Mouse (Mus musculus) spleen, adult 2 months (tissue): ENCODE data around the gene Tspan33. TPM values are rescaled to one million over a fixed set of nuclear protein-coding genes. Genes with fewer than 3 reads are reported as not detected.
"Not testable (repeated sequence)": the region's sequence is repeated elsewhere in the genome, so short reads cannot be mapped to it uniquely, and the experiment has no call there.

ENCODE experiments used
- DNase-seq, 2 experiments: peaks; one replicate each; pipeline versions ENCODE4 v3.0.0 to v3.0.0-alpha.2; 2012 to 2021; ENCODE audit warnings: low spot score in 2 of 2, low read depth in 1 of 2
- H3K27ac ChIP-seq: fragments of 200-500 bp; 2 replicates; pipeline ENCODE4 v1.5.1; 2012; ENCODE audit warnings: low read length, inconsistent platforms; ENCODE audit not compliant: insufficient read depth
- H3K27me3 ChIP-seq: fragments of 200-500 bp; 2 replicates; pipeline ENCODE4 v1.6.1; 2012; ENCODE audit warnings: mild to moderate bottlenecking, moderate library complexity, low read length, inconsistent platforms; ENCODE audit not compliant: control insufficient read depth, insufficient read depth
- H3K36me3 ChIP-seq: fragments of 200-500 bp; 2 replicates; pipeline ENCODE4 v1.6.1; 2012; ENCODE audit warnings: mild to moderate bottlenecking, low read length, inconsistent platforms; ENCODE audit not compliant: control insufficient read depth, insufficient read depth
- H3K4me1 ChIP-seq: fragments of 200-500 bp; 2 replicates; pipeline ENCODE4 v1.6.1; 2011; ENCODE audit warnings: inconsistent platforms; ENCODE audit not compliant: control insufficient read depth, insufficient read depth, insufficient read length
- H3K4me3 ChIP-seq: fragments of 200-500 bp; 2 replicates; pipeline ENCODE4 v1.5.1; 2011; ENCODE audit warnings: mild to moderate bottlenecking, inconsistent platforms; ENCODE audit not compliant: insufficient read depth, insufficient read length; ENCODE audit errors: extremely low read depth
- CTCF ChIP-seq: fragments of 200-500 bp; IDR thresholded peaks from 2 replicates; pipeline ENCODE4 v1.5.1; 2011; ENCODE audit warnings: mild to moderate bottlenecking, inconsistent platforms; ENCODE audit not compliant: insufficient read depth, insufficient read length, insufficient replicate concordance; ENCODE audit errors: extremely low read depth
- POLR2A ChIP-seq: fragments of 200-500 bp; IDR thresholded peaks from 2 replicates; pipeline ENCODE4 v1.6.1; 2011; ENCODE audit warnings: low read depth, low read length, inconsistent platforms
- WGBS: fragments of 180-500 bp; shearing (Covaris S2); methylation state at CpG from one replicate; pipeline ENCODE4 v1.1.7; 2018; 5-methylcytosine and 5-hydroxymethylcytosine counted together
- polyA plus RNA-seq: library from polyadenylated mRNA; depleted of rRNA; stranded (reverse); fragments of >200 nt; gene quantifications from 2 replicates; pipeline ENCODE4 v1.2.3, GENCODE M21; 2012

Gene Tspan33
- polyA plus RNA-seq, 1 experiment, result 53.8 TPM

GRCm38 (mm10) chr6:29667266-29667665, 26.8 kb upstream of the Tspan33 start:
- Histone ChIP-seq H3K36me3 (no peaks in the 10 kb centered on the region), H3K27me3 (no peaks in the 10 kb centered on the region), H3K4me1 (no peaks in the 10 kb centered on the region), H3K27ac (no peak overlapping the region), H3K4me3 (no peak overlapping the region)
- WGBS, result 84% methylated on average over 6 of the region's 6 CpGs
- TF ChIP-seq POLR2A, result no peak
- TF ChIP-seq CTCF, result no peak
- no peak for DNase-seq

- H3K4me1 ChIP-seq, result no peaks in the 10 kb centered on the region
- no peaks in the 10 kb centered on the region for H3K27me3 ChIP-seq
- H3K4me3 ChIP-seq, result no peak overlapping the region
- no peaks in the 10 kb centered on the region for H3K36me3 ChIP-seq
- TF ChIP-seq POLR2A (no peak), CTCF (no peak)
- no peak for DNase-seq
- no peak overlapping the region for H3K27ac ChIP-seq
- WGBS, result 45% methylated on average over 3 of the region's 3 CpGs
Observed at GRCm38 (mm10) chr6:29671741-29672140, 22.3 kb upstream of the Tspan33 start.

GRCm38 (mm10) chr6:29672563-29673411, 21.2 kb upstream of the Tspan33 start:
- H3K4me1 ChIP-seq, result no peaks in the 10 kb centered on the region
- H3K27ac ChIP-seq, result no peak overlapping the region
- no peaks in the 10 kb centered on the region for H3K36me3 ChIP-seq
- no peaks in the 10 kb centered on the region for H3K27me3 ChIP-seq
- no peak overlapping the region for H3K4me3 ChIP-seq
- no peak for TF ChIP-seq CTCF
- 83% methylated on average over 12 of the region's 12 CpGs for WGBS
- no peak for DNase-seq

GRCm38 (mm10) chr6:29673739-29674138, 20.3 kb upstream of the Tspan33 start:
- Histone ChIP-seq H3K27me3 (no peaks in the 10 kb centered on the region), H3K36me3 (no peaks in the 10 kb centered on the region), H3K4me1 (no peaks in the 10 kb centered on the region), H3K27ac (no peak overlapping the region), H3K4me3 (no peak overlapping the region)
- WGBS, result 73% methylated on average over 2 of the region's 2 CpGs
- no peak for TF ChIP-seq CTCF
- no peak for TF ChIP-seq POLR2A
- no peak for DNase-seq

- not testable (repeated sequence) for H3K27me3 ChIP-seq, H3K27ac ChIP-seq, H3K4me3 ChIP-seq, H3K4me1 ChIP-seq, DNase-seq, H3K36me3 ChIP-seq
- WGBS, result 64% methylated on average over 10 of the region's 10 CpGs
Observed at GRCm38 (mm10) chr6:29679947-29680550, 14.0 kb upstream of the Tspan33 start.

GRCm38 (mm10) chr6:29681853-29682252, 12.2 kb upstream of the Tspan33 start:
- Histone ChIP-seq H3K4me1 (no peaks in the 10 kb centered on the region), H3K36me3 (no peaks in the 10 kb centered on the region), H3K27me3 (no peaks in the 10 kb centered on the region), H3K4me3 (no peak overlapping the region), H3K27ac (no peak overlapping the region)
- no peak for TF ChIP-seq CTCF
- TF ChIP-seq POLR2A, result no peak
- WGBS, result 80% methylated on average over 4 of the region's 4 CpGs
- no peak for DNase-seq

GRCm38 (mm10) chr6:29684686-29685085, 9.3 kb upstream of the Tspan33 start:
- no peak for TF ChIP-seq CTCF
- 86% methylated on average over 4 of the region's 4 CpGs for WGBS
- H3K27ac ChIP-seq, result no peak overlapping the region
- H3K27me3 ChIP-seq, result no peaks in the 10 kb centered on the region
- no peak overlapping the region for H3K4me3 ChIP-seq
- no peak for DNase-seq
- H3K36me3 ChIP-seq, result no peaks in the 10 kb centered on the region
- no peaks in the 10 kb centered on the region for H3K4me1 ChIP-seq
